Mouse (Mus musculus) heart, postnatal 14 days (tissue): Measurements from ENCODE around the gene Pdlim3. TPM values are rescaled to one million over a fixed set of nuclear protein-coding genes. Genes with fewer than 3 reads are reported as not detected.
"Not testable (repeated sequence)": the region's sequence is repeated elsewhere in the genome, so short reads cannot be mapped to it uniquely, and the experiment has no call there.

Source experiments
- DNase-seq, 2 experiments: peaks; one replicate each; pipeline ENCODE4 v3.0.0; 2021 to 2022
- intact Hi-C: fragments of 180-260 bp; cut with DNase I; formaldehyde crosslinking; loops from one replicate; pipeline ENCODE4 v1.15.1; 2025
- long read RNA-seq, 2 experiments: library from polyadenylated mRNA; stranded (forward); transcript quantifications; one replicate each; pipeline ENCODE4 v2.0.0; 2021
- total RNA-seq, 2 experiments: library from RNA; stranded (reverse); gene quantifications; 2 replicates each; pipeline ENCODE4 v1.2.3; 2021

Gene Pdlim3
- 10 to 100 TPM; 29.7 to 40.0 TPM for total RNA-seq
- long read RNA-seq, experiment 1, transcript Pdlim3-201 (7 exons, 1,604 nt), result major isoform, 23 of 37 reads
- long read RNA-seq, experiment 1, partial matches to known transcripts, result 2 of 37 reads
- long read RNA-seq, experiment 1, other reads (novel, unspliced or antisense), result 9 of 37 reads
- long read RNA-seq, experiment 2, transcript Pdlim3-201 (7 exons, 1,604 nt), result major isoform, 16 of 24 reads
- long read RNA-seq, experiment 2, partial matches to known transcripts, result 0 of 24 reads
- long read RNA-seq, experiment 2, other reads (novel, unspliced or antisense), result 7 of 24 reads

- DNase-seq, result peak; percentile 70 to 74
- intact Hi-C loops, result loop anchor here (2.0 to 5.0 kb wide), 3 partner anchors 40 to 68 kb away; partner anchors contain the start of gene Ccdc110
Measured at GRCm38 (mm10) chr8:45885202-45885685, at the start of gene Pdlim3. TSS of gene Pdlim3 (plus strand) at chr8:45885461.

GRCm38 (mm10) chr8:45843306-45843705 is 42.0 kb upstream of the Pdlim3 start:
- intact Hi-C loops, result no loop called here

DNA sequence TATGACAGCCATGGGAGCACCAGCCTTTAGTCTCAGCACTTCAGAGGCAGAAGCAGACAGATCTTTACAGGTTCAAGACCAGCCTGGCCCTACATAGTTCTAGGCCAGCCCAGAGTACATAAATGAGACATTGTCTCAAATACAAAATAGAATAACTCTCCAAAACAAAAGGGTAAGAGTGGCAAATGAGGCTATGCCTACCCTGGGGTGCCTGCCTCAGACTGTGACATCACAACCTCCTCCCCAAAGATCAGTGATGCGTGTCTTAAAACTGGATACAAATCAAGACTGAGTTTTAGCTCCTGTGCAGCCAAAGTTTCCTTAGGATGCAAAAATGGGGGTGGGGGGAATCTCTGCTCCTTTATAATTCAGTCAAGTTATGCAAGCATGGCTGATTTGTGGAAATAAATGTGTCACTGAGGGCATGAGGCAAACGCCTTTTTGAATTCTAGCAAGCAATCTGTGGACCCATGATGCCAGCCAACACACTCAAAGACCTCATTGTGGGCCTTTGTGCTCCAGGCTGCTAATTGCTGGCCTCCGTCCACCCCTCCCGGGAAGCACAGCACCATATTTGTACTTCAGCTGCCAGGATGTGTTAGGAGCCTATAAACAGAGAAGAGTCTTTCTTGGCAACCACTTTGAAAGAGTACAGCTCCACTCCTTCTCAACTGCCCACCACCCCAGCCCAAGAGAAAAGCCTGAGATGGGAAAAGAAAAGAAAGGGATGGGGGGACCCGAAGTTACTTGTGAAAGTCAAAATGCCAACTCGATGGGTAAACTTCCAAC is 41.0 kb upstream of the Pdlim3 start:
- intact Hi-C loops, result loop anchor here (2.0 kb wide), 1 partner anchor 41 kb away; the partner anchor contains the start of gene Pdlim3
- DNase-seq, result peak; percentile 39 to 46

More at GRCm38 (mm10) chr8:45843306-45843705, 42.0 kb upstream of the Pdlim3 start:
- no peak for DNase-seq

GRCm38 (mm10) chr8:45844911-45845481 is 40.3 kb upstream of the Pdlim3 start:
- peak; percentile 19 to 29 for DNase-seq

DNA sequence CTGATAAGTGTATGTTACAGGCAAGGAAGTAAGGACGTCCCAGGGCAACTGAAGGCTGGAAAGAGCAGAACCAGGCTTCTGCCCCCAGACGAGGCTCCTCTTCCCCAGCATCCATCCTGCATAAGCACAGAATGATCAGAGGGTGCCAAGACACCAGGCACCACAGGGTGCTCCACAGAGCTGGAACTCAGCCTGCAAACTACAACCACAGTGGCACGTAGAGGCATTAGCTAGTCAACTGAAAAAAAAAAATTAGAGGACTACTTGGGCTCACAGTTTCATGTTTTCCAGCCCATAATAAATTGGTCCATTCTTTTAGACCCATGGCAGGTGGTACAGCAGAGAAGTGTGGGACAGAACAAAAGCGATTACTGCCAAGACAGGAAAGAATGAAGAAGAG is 39.4 kb upstream of the Pdlim3 start:
- intact Hi-C loops, result loop anchor here (2.0 kb wide), 1 partner anchor 39 kb away; the partner anchor contains the start of gene Pdlim3
- DNase-seq, result no peak

More at GRCm38 (mm10) chr8:45844911-45845481, 40.3 kb upstream of the Pdlim3 start:
- intact Hi-C loops, result loop anchor here (2.0 kb wide), 1 partner anchor 40 kb away; the partner anchor contains the start of gene Pdlim3

DNA sequence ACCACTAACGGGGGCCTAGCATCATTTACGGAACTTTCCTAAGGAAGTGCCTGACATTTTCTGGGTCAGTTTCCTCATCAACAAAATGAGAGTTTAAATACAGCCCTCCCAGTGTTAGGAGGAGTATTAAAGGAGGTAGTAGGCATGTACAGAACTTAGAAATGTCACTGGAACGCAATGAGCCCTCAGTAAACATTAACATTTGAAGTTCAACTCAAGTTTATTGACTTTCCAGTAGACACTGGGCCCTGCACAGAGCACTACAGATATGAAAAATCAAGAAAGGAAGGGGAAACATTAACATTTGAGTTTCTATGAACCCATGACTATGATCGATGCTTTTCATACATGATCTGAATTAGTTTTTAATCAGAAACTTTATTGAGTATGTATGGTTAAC is 30.1 kb upstream of the Pdlim3 start:
- intact Hi-C loops, result no loop called here
- DNase-seq, result no peak

GRCm38 (mm10) chr8:45857734-45858133 is 27.5 kb upstream of the Pdlim3 start:
- no peak for DNase-seq
- intact Hi-C loops, result no loop called here

- intact Hi-C loops, result no loop called here
Measured at GRCm38 (mm10) chr8:45858391-45858790, 26.9 kb upstream of the Pdlim3 start.

DNA sequence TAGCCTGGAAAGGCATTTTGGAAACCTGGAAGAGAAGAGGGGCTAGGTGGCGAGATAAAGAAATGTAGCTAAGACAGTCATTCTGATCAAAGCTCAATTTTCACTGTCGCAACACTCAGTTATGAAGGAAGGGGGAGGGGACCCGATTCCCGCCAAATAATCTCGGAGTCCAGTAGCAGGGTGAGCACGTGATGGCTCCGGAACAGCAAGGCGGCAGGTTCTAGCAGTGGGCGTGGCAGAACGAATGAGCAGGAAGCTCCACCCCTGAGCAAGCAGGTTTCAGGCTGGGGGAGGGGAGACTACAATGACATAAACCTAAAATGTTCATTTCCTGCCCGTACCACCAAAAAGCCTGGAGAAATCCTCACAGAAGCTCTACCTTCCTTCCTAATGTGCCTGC is 13.7 kb upstream of the Pdlim3 start:
- DNase-seq, intact Hi-C loops: not testable (repeated sequence)

More at GRCm38 (mm10) chr8:45858391-45858790, 26.9 kb upstream of the Pdlim3 start:
- DNase-seq, result no peak

GRCm38 (mm10) chr8:45872077-45872476 is 13.2 kb upstream of the Pdlim3 start:
- peak; percentile 70 to 77 for DNase-seq
- intact Hi-C loops, result no loop called here

DNA sequence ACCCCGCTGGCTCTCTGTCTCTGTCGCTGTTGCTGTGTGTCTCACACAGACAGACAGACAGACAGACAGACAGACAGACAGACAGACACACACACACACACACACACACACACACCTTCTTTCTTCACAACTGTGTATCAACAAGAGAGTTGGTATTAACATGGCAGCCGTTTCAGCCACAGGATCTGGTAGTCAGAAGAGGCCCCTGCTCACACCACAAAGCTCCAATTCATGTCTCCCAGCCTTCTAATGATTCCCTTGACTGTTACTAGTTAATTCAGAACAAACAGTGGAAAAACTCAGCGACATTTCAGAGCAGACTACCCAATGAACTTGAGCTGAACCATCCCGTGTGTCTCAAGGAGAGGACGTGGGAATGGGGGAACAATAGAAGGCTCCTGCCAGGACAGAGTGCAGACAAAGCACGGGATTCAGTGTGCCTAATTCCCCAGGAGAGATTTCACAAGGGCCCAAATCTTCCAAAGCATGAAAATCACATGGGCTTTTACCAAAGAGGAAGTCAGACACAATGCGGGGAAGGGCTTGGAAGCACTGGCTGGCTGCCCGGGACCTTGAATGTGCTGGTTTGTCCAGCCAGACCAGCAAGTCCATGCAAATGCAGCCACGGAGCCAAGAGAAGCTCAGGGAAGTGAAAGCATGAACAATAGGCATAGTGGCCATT is 10.2 kb upstream of the Pdlim3 start:
- DNase-seq, result peak; percentile 93 to 94
- intact Hi-C loops, result no loop called here

DNA sequence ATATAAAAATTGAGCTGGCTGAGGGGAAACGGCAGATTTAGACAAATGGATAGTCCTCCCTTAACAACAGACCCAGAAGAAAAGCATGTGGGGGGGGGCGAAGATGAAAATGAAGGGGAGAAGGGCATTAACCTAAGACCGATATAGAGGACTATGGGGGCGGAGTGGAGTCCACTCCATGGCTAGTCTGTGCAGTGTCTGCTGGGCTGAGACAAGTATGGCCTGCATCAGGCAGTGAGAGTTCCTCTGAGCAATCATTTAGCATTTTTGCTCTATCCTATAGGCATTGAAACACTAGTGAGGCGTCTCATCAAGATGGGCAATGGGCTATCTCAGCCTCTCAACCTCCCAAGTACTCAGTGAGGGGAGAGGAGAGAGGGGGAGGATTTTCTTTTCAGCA is 8.9 kb upstream of the Pdlim3 start:
- no peak for DNase-seq
- intact Hi-C loops, result no loop called here

- no peak for DNase-seq
- intact Hi-C loops, result no loop called here
Measured at GRCm38 (mm10) chr8:45877680-45878079, 7.6 kb upstream of the Pdlim3 start.

GRCm38 (mm10) chr8:45880457-45880856 is 4.8 kb upstream of the Pdlim3 start:
- no peak for DNase-seq
- intact Hi-C loops, result no loop called here

DNA sequence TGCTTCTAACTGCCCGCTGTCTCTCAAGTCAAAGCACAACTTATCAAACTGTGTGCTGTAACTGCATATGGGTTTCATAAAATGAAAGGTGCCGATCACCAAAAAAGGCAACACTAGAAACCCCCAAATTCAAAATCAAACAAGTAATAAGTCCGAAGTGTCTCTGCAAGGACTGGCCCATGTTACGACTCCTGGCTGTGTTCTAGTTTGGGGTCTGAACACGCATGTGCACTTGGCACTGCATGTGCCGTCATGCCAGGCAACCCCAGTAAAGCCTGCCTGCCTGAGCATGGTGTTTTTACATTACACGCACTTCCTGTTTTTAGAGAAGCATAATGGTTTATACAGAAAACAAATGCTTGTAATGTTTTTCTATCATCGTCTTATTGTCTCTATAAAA is 3.5 kb upstream of the Pdlim3 start:
- no peak for DNase-seq
- intact Hi-C loops, result no loop called here

DNA sequence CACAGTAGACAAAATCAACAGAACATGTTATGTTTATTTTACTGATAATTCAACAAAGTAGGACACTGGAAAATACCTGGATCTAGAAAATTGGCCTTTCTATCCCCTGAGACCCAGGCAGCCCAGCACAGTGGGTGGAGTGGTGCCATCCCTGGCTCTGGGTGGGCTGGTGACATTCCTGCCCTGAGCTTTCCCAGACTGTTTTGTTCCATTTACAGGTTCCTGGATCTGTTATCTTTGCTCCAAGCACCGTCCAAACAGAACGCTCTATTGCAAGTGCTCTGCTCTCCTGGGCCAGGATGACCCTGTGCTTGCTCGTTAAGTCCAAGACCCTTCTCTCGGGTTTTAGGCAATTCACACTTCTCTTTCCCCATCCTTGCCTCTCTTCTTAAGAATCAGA is 1.5 kb upstream of the Pdlim3 start:
- intact Hi-C loops, result loop anchor here (2.0 kb wide), 2 partner anchors 39 to 67 kb away; no protein-coding TSS in a partner anchor
- DNase-seq, result no peak

GRCm38 (mm10) chr8:45884552-45884951 is 709 bp upstream of the Pdlim3 start:
- DNase-seq, result peak; percentile 28 to 36
- intact Hi-C loops, result loop anchor here (2.0 kb wide), 2 partner anchors 40 to 68 kb away; no protein-coding TSS in a partner anchor

- intact Hi-C loops, result loop anchor here (2.0 to 5.0 kb wide), 3 partner anchors 41 to 69 kb away; partner anchors contain the start of gene Ccdc110
- peak; percentile 23 to 30 for DNase-seq
Measured at GRCm38 (mm10) chr8:45885775-45886174, 514 bp downstream of the Pdlim3 start.

GRCm38 (mm10) chr8:45889737-45890136 is 4.5 kb downstream of the Pdlim3 start:
- intact Hi-C loops, result loop anchor here (5.0 kb wide), 1 partner anchor 43 kb away; the partner anchor contains the start of gene Ccdc110
- no peak for DNase-seq

GRCm38 (mm10) chr8:45896590-45896989 is 11.3 kb downstream of the Pdlim3 start:
- DNase-seq, result no peak
- intact Hi-C loops, result no loop called here
